Mouse (Mus musculus) forebrain, embryonic 13.5 days (tissue): ENCODE measurements around the gene Rffl. TPM values are rescaled to one million over a fixed set of nuclear protein-coding genes. Genes with fewer than 3 reads are reported as not detected.

Experiments
- ATAC-seq: fragments of 200-750 bp; cut with Nextera tagmentation; 2 replicates; pipeline ENCODE4 v1.8.0; 2017
- H3K27ac ChIP-seq: fragments of 300-500 bp; sonication (generic); 2 replicates; pipeline ENCODE4 v1.5.1; 2015; ENCODE audit warnings: inconsistent platforms, mild to moderate bottlenecking, moderate library complexity
- H3K27me3 ChIP-seq: fragments of 300-500 bp; sonication (generic); 2 replicates; pipeline ENCODE4 v1.6.1; 2015; ENCODE audit warnings: mild to moderate bottlenecking, inconsistent platforms
- H3K36me3 ChIP-seq: fragments of 300-500 bp; sonication (generic); 2 replicates; pipeline ENCODE4 v1.6.1; 2015; ENCODE audit warnings: mild to moderate bottlenecking, inconsistent platforms; ENCODE audit not compliant: poor library complexity, severe bottlenecking
- H3K4me1 ChIP-seq: fragments of 300-500 bp; sonication (generic); 2 replicates; pipeline ENCODE4 v1.6.1; 2015; ENCODE audit warnings: inconsistent platforms
- H3K4me2 ChIP-seq: fragments of 300-500 bp; sonication (generic); 2 replicates; pipeline ENCODE4 v1.6.1; 2015; ENCODE audit warnings: inconsistent platforms, mild to moderate bottlenecking, moderate library complexity
- H3K4me3 ChIP-seq: fragments of 300-500 bp; sonication (generic); 2 replicates; pipeline ENCODE4 v1.5.1; 2015; ENCODE audit warnings: mild to moderate bottlenecking, inconsistent platforms
- H3K9ac ChIP-seq: fragments of 300-500 bp; sonication (generic); 2 replicates; pipeline ENCODE4 v1.6.1; 2015; ENCODE audit warnings: mild to moderate bottlenecking, inconsistent platforms
- H3K9me3 ChIP-seq: fragments of 300-500 bp; sonication (generic); replicated peaks from 2 replicates; pipeline ENCODE4 v1.6.1; 2016; ENCODE audit warnings: inconsistent platforms
- WGBS: fragments of 180-500 bp; shearing (Covaris S2); methylation state at CpG from one replicate; pipeline ENCODE4 v1.1.7; 2015; 5-methylcytosine and 5-hydroxymethylcytosine counted together
- polyA plus RNA-seq: library from polyadenylated mRNA; unstranded; fragments of >200 nt; fragmentation: Nextera tagmentation; extraction: Ambion mirVana; gene quantifications from 2 replicates; pipeline ENCODE4 v1.2.1, GENCODE M21; 2015

Rffl gene
- polyA plus RNA-seq, 1 experiment from 2014 or later = 14.4 TPM

- no peak for ATAC-seq
- 86% methylated on average over 10 of the region's 10 CpGs for WGBS
- H3K9ac ChIP-seq = no peak overlapping the region
Observed at GRCm38 (mm10) chr11:82897478-82897877, 26.5 kb upstream of the Rffl start.

GRCm38 (mm10) chr11:82891936-82892335, 20.9 kb upstream of the Rffl start, which contains the start of gene Fndc8:
Gene Fndc8, plus strand, starts transcription at chr11:82892124.
- no peak for ATAC-seq
- Histone ChIP-seq H3K27ac (no peak within 1 kb of the TSS), H3K9me3 (no peaks in the 10 kb centered on the region), H3K9ac (no peak within 1 kb of the TSS), H3K4me2 (no peak within 1 kb of the TSS), H3K4me1 (peaks cover 21% of the 10 kb centered on the region), H3K36me3 (peaks cover under 1% of the 10 kb centered on the region; the same call in 1 of the 2 replicates), H3K27me3 (peaks cover 17% of the 10 kb centered on the region), H3K4me3 (no peak within 1 kb of the TSS)
- whole genome bisulfite sequencing = 73% methylated on average over 7 of the region's 7 CpGs

More at GRCm38 (mm10) chr11:82897478-82897877, 26.5 kb upstream of the Rffl start:
- Histone ChIP-seq H3K27ac (no peak overlapping the region), H3K4me1 (no peaks in the 10 kb centered on the region), H3K4me3 (no peak overlapping the region), H3K9me3 (no peaks in the 10 kb centered on the region), H3K4me2 (no peak overlapping the region), H3K36me3 (peaks cover 51% of the 10 kb centered on the region), H3K27me3 (peaks cover 4% of the 10 kb centered on the region; the same call in 1 of the 2 replicates)

- H3K4me2 ChIP-seq = peak within 1 kb of the TSS; percentile 91
- 0% methylated on average over 26 of the region's 26 CpGs for WGBS
- H3K9me3 ChIP-seq = no peaks in the 10 kb centered on the region
- H3K4me1 ChIP-seq = peaks cover 21% of the 10 kb centered on the region
- H3K27ac ChIP-seq = peak within 1 kb of the TSS; percentile 25; the same call in 1 of the 2 replicates
- H3K27me3 ChIP-seq = peaks cover 17% of the 10 kb centered on the region
- peak within 1 kb of the TSS; percentile 75 for H3K9ac ChIP-seq
- H3K36me3 ChIP-seq = no peaks in the 10 kb centered on the region
- peak within 1 kb of the TSS; percentile 57 for H3K4me3 ChIP-seq
- ATAC-seq = peak; percentile 94
Observed at GRCm38 (mm10) chr11:82890342-82890762, 19.3 kb upstream of the Rffl start, which contains the start of gene Rad51d. Gene Rad51d, minus strand, starts transcription at chr11:82890614.

- WGBS = 4% methylated on average over 29 of the region's 31 CpGs
- peak overlapping the region; percentile 25; the same call in 1 of the 2 replicates for H3K27ac ChIP-seq
- ATAC-seq = peak; percentile 61
- peaks cover 21% of the 10 kb centered on the region for H3K4me1 ChIP-seq
- H3K9ac ChIP-seq = peak overlapping the region; percentile 75
- no peaks in the 10 kb centered on the region for H3K36me3 ChIP-seq
- peak overlapping the region; percentile 57 for H3K4me3 ChIP-seq
- peak overlapping the region; percentile 91 for H3K4me2 ChIP-seq
- H3K9me3 ChIP-seq = no peaks in the 10 kb centered on the region
- H3K27me3 ChIP-seq = peaks cover 17% of the 10 kb centered on the region
Observed at GRCm38 (mm10) chr11:82889524-82890341, 18.7 kb upstream of the Rffl start.

- ATAC-seq = peak; percentile 36; the same call in 1 of the 2 replicates
- 52% methylated on average over 10 of the region's 10 CpGs for WGBS
- Histone ChIP-seq H3K9ac (0 out of 2 replicates have a peak overlapping the region, but pooled peaks have one; percentile 30), H3K9me3 (no peaks in the 10 kb centered on the region), H3K27ac (no peak overlapping the region), H3K4me2 (peak overlapping the region; percentile 91), H3K4me3 (no peak overlapping the region; the same call in 1 of the 2 replicates), H3K27me3 (peaks cover 17% of the 10 kb centered on the region), H3K4me1 (peaks cover 21% of the 10 kb centered on the region), H3K36me3 (no peaks in the 10 kb centered on the region)
Observed at GRCm38 (mm10) chr11:82888491-82888946, 17.5 kb upstream of the Rffl start.

- Histone ChIP-seq H3K9ac (no peak overlapping the region), H3K27ac (no peak overlapping the region), H3K4me2 (no peak overlapping the region), H3K36me3 (0 out of 2 replicates have a peak, but pooled peaks cover 4% of the 10 kb centered on the region), H3K4me3 (no peak overlapping the region), H3K4me1 (peaks cover 21% of the 10 kb centered on the region), H3K9me3 (no peaks in the 10 kb centered on the region), H3K27me3 (peaks cover 5% of the 10 kb centered on the region; the same call in 1 of the 2 replicates)
- 95% methylated on average over 3 of the region's 3 CpGs for WGBS
- no peak for ATAC-seq
Observed at GRCm38 (mm10) chr11:82886559-82886958, 15.5 kb upstream of the Rffl start.

- no peak for ATAC-seq
- WGBS = 73% methylated on average over 8 of the region's 8 CpGs
Observed at GRCm38 (mm10) chr11:82883180-82883579, 12.2 kb upstream of the Rffl start.

GRCm38 (mm10) chr11:82877726-82878344, 6.8 kb upstream of the Rffl start:
- Histone ChIP-seq H3K9ac (no peak overlapping the region), H3K4me2 (no peak overlapping the region), H3K4me3 (no peak overlapping the region), H3K27ac (no peak overlapping the region), H3K9me3 (no peaks in the 10 kb centered on the region), H3K4me1 (no peaks in the 10 kb centered on the region), H3K27me3 (no peaks in the 10 kb centered on the region), H3K36me3 (peaks cover 9% of the 10 kb centered on the region; the same call in 1 of the 2 replicates)
- ATAC-seq = no peak
- 81% methylated on average over 7 of the region's 7 CpGs for WGBS

More at GRCm38 (mm10) chr11:82883180-82883579, 12.2 kb upstream of the Rffl start:
- no peak overlapping the region for H3K27ac ChIP-seq
- H3K4me1 ChIP-seq = peaks cover 1% of the 10 kb centered on the region; the same call in 1 of the 2 replicates
- no peak overlapping the region for H3K4me3 ChIP-seq
- H3K36me3 ChIP-seq = peaks cover 9% of the 10 kb centered on the region; the same call in 1 of the 2 replicates
- H3K27me3 ChIP-seq = no peaks in the 10 kb centered on the region
- no peak overlapping the region for H3K9ac ChIP-seq
- H3K9me3 ChIP-seq = no peaks in the 10 kb centered on the region
- H3K4me2 ChIP-seq = no peak overlapping the region

GRCm38 (mm10) chr11:82875631-82876030, 4.6 kb upstream of the Rffl start:
- Histone ChIP-seq H3K9me3 (no peaks in the 10 kb centered on the region), H3K4me1 (no peaks in the 10 kb centered on the region), H3K27me3 (no peaks in the 10 kb centered on the region), H3K4me2 (no peak overlapping the region), H3K4me3 (no peak overlapping the region), H3K27ac (no peak overlapping the region), H3K36me3 (peaks cover 5% of the 10 kb centered on the region; the same call in 1 of the 2 replicates), H3K9ac (no peak overlapping the region)
- 87% methylated on average over 5 of the region's 5 CpGs for WGBS
- ATAC-seq = no peak

- H3K4me1 ChIP-seq = peaks cover 7% of the 10 kb centered on the region; the same call in 1 of the 2 replicates
- no peak overlapping the region for H3K9ac ChIP-seq
- WGBS = 84% methylated on average over 5 of the region's 5 CpGs
- H3K27me3 ChIP-seq = no peaks in the 10 kb centered on the region
- no peak overlapping the region for H3K4me3 ChIP-seq
- no peak for ATAC-seq
- H3K27ac ChIP-seq = no peak overlapping the region
- H3K36me3 ChIP-seq = peaks cover 3% of the 10 kb centered on the region; the same call in 1 of the 2 replicates
- H3K4me2 ChIP-seq = no peak overlapping the region
- H3K9me3 ChIP-seq = no peaks in the 10 kb centered on the region
Observed at GRCm38 (mm10) chr11:82874924-82875323, 3.9 kb upstream of the Rffl start.

GRCm38 (mm10) chr11:82870173-82871030, 608 bp downstream of the Rffl start:
- H3K4me1 ChIP-seq = peaks cover 31% of the 10 kb centered on the region; the same call in 1 of the 2 replicates
- peak overlapping the region; percentile 84 for H3K9ac ChIP-seq
- peak overlapping the region; percentile 35; the same call in 1 of the 2 replicates for H3K27ac ChIP-seq
- peak overlapping the region; percentile 83 for H3K4me3 ChIP-seq
- 6% methylated on average over 34 of the region's 36 CpGs for WGBS
- peak overlapping the region; percentile 84 for H3K4me2 ChIP-seq
- no peaks in the 10 kb centered on the region for H3K27me3 ChIP-seq
- no peaks in the 10 kb centered on the region for H3K36me3 ChIP-seq
- ATAC-seq = no peak; the same call in 1 of the 2 replicates
- no peaks in the 10 kb centered on the region for H3K9me3 ChIP-seq
